Mouse (Mus musculus): ENCODE results near the gene Dnaaf1. TPM values are rescaled to one million over a fixed set of nuclear protein-coding genes. Genes with fewer than 3 reads are reported as not detected.

The Dnaaf1 gene
- polyA plus RNA-seq, 1 experiment from 2014 or later, result 0.19 TPM

GRCm38 (mm10) chr8:119620116-119620840 is 45.2 kb downstream of the Dnaaf1 start:
- Histone ChIP-seq H3K27me3 (ENCODE audit: control insufficient read depth, insufficient read depth, low read length) (no peaks in the 10 kb centered on the region), H3K36me3 (ENCODE audit: control insufficient read depth, insufficient read depth, low read length) (no peaks in the 10 kb centered on the region), H3K4me2 (replicated peaks; ENCODE audit: low read depth, low read length) (no peak overlapping the region), H3K9me3 (ENCODE audit: control insufficient read depth, low read depth, low read length) (no peaks in the 10 kb centered on the region), H3K27ac (ENCODE audit: low read length) (no peak overlapping the region), H3K9ac (replicated peaks; ENCODE audit: low read depth, low read length) (no peak overlapping the region), H3K4me3 (ENCODE audit: low read depth, low read length) (no peak overlapping the region), H3K4me1 (ENCODE audit: control insufficient read depth, insufficient read depth, low read length) (no peaks in the 10 kb centered on the region)
- no peak for ATAC-seq (ENCODE audit: insufficient number of reproducible peaks, insufficient read depth, low FRiP score, low read depth)
- 57% methylated on average over 6 of the region's 6 CpGs for WGBS

- no peak for ATAC-seq (ENCODE audit: insufficient number of reproducible peaks, insufficient read depth, low FRiP score, low read depth)
- no peak overlapping the region for H3K9ac ChIP-seq (replicated peaks; ENCODE audit: low read depth, low read length)
- H3K4me2 ChIP-seq (replicated peaks; ENCODE audit: low read depth, low read length), result no peak overlapping the region
- H3K27ac ChIP-seq (ENCODE audit: low read length), result no peak overlapping the region
- no peaks in the 10 kb centered on the region for H3K27me3 ChIP-seq (ENCODE audit: control insufficient read depth, insufficient read depth, low read length)
- H3K9me3 ChIP-seq (ENCODE audit: control insufficient read depth, low read depth, low read length), result no peaks in the 10 kb centered on the region
- no peaks in the 10 kb centered on the region for H3K36me3 ChIP-seq (ENCODE audit: control insufficient read depth, insufficient read depth, low read length)
- no peak overlapping the region for H3K4me3 ChIP-seq (ENCODE audit: low read depth, low read length)
- 81% methylated on average over 14 of the region's 14 CpGs for WGBS
- H3K4me1 ChIP-seq (ENCODE audit: control insufficient read depth, insufficient read depth, low read length), result no peaks in the 10 kb centered on the region
Observed at GRCm38 (mm10) chr8:119620848-119621465, 45.9 kb downstream of the Dnaaf1 start.

GRCm38 (mm10) chr8:119622555-119622954 is 47.5 kb downstream of the Dnaaf1 start:
- H3K36me3 ChIP-seq (ENCODE audit: control insufficient read depth, insufficient read depth, low read length), result no peaks in the 10 kb centered on the region
- H3K4me3 ChIP-seq (ENCODE audit: low read depth, low read length), result no peak overlapping the region
- no peak for ATAC-seq (ENCODE audit: insufficient number of reproducible peaks, insufficient read depth, low FRiP score, low read depth)
- no peak overlapping the region for H3K4me2 ChIP-seq (replicated peaks; ENCODE audit: low read depth, low read length)
- 56% methylated on average over 4 of the region's 4 CpGs for WGBS
- no peak overlapping the region for H3K27ac ChIP-seq (ENCODE audit: low read length)
- no peaks in the 10 kb centered on the region for H3K9me3 ChIP-seq (ENCODE audit: control insufficient read depth, low read depth, low read length)
- peaks cover under 1% of the 10 kb centered on the region; the same call in 1 of the 2 replicates for H3K4me1 ChIP-seq (ENCODE audit: control insufficient read depth, insufficient read depth, low read length)
- H3K27me3 ChIP-seq (ENCODE audit: control insufficient read depth, insufficient read depth, low read length), result no peaks in the 10 kb centered on the region
- H3K9ac ChIP-seq (replicated peaks; ENCODE audit: low read depth, low read length), result no peak overlapping the region

- H3K27me3 ChIP-seq (ENCODE audit: control insufficient read depth, insufficient read depth, low read length), result no peaks in the 10 kb centered on the region
- WGBS, result 80% methylated on average over 8 of the region's 8 CpGs
- ATAC-seq (ENCODE audit: insufficient number of reproducible peaks, insufficient read depth, low FRiP score, low read depth), result no peak
Observed at GRCm38 (mm10) chr8:119623061-119623460, 48.0 kb downstream of the Dnaaf1 start.

GRCm38 (mm10) chr8:119623744-119624143 is 48.7 kb downstream of the Dnaaf1 start:
- Histone ChIP-seq H3K9ac (replicated peaks; ENCODE audit: low read depth, low read length) (no peak overlapping the region), H3K36me3 (ENCODE audit: control insufficient read depth, insufficient read depth, low read length) (no peaks in the 10 kb centered on the region), H3K27me3 (ENCODE audit: control insufficient read depth, insufficient read depth, low read length) (no peaks in the 10 kb centered on the region), H3K4me3 (ENCODE audit: low read depth, low read length) (no peak overlapping the region), H3K4me1 (ENCODE audit: control insufficient read depth, insufficient read depth, low read length) (peaks cover 3% of the 10 kb centered on the region; the same call in 1 of the 2 replicates), H3K9me3 (ENCODE audit: control insufficient read depth, low read depth, low read length) (no peaks in the 10 kb centered on the region), H3K4me2 (replicated peaks; ENCODE audit: low read depth, low read length) (no peak overlapping the region), H3K27ac (ENCODE audit: low read length) (no peak overlapping the region)
- no peak for ATAC-seq (ENCODE audit: insufficient number of reproducible peaks, insufficient read depth, low FRiP score, low read depth)
- 73% methylated on average over 1 of the region's 1 CpGs for WGBS

More at GRCm38 (mm10) chr8:119623061-119623460, 48.0 kb downstream of the Dnaaf1 start:
- Histone ChIP-seq H3K4me2 (replicated peaks; ENCODE audit: low read depth, low read length) (no peak overlapping the region), H3K27ac (ENCODE audit: low read length) (no peak overlapping the region), H3K4me3 (ENCODE audit: low read depth, low read length) (no peak overlapping the region), H3K36me3 (ENCODE audit: control insufficient read depth, insufficient read depth, low read length) (no peaks in the 10 kb centered on the region), H3K9ac (replicated peaks; ENCODE audit: low read depth, low read length) (no peak overlapping the region), H3K9me3 (ENCODE audit: control insufficient read depth, low read depth, low read length) (no peaks in the 10 kb centered on the region), H3K4me1 (ENCODE audit: control insufficient read depth, insufficient read depth, low read length) (peaks cover 3% of the 10 kb centered on the region; the same call in 1 of the 2 replicates)

- WGBS, result 84% methylated on average over 7 of the region's 7 CpGs
- no peak for ATAC-seq (ENCODE audit: insufficient number of reproducible peaks, insufficient read depth, low FRiP score, low read depth)
- Histone ChIP-seq H3K4me1 (ENCODE audit: control insufficient read depth, insufficient read depth, low read length) (peaks cover 3% of the 10 kb centered on the region; the same call in 1 of the 2 replicates), H3K27me3 (ENCODE audit: control insufficient read depth, insufficient read depth, low read length) (no peaks in the 10 kb centered on the region), H3K4me3 (ENCODE audit: low read depth, low read length) (no peak overlapping the region), H3K4me2 (replicated peaks; ENCODE audit: low read depth, low read length) (no peak overlapping the region), H3K36me3 (ENCODE audit: control insufficient read depth, insufficient read depth, low read length) (no peaks in the 10 kb centered on the region), H3K27ac (ENCODE audit: low read length) (no peak overlapping the region), H3K9me3 (ENCODE audit: control insufficient read depth, low read depth, low read length) (no peaks in the 10 kb centered on the region), H3K9ac (replicated peaks; ENCODE audit: low read depth, low read length) (no peak overlapping the region)
Observed at GRCm38 (mm10) chr8:119624916-119625315, 49.9 kb downstream of the Dnaaf1 start.

- WGBS, result 75% methylated on average over 22 of the region's 22 CpGs
Observed at GRCm38 (mm10) chr8:119625788-119626187, 50.8 kb downstream of the Dnaaf1 start.

GRCm38 (mm10) chr8:119627199-119627598 is 52.2 kb downstream of the Dnaaf1 start:
- 93% methylated on average over 7 of the region's 7 CpGs for WGBS
- no peak for ATAC-seq (ENCODE audit: insufficient number of reproducible peaks, insufficient read depth, low FRiP score, low read depth)
- Histone ChIP-seq H3K36me3 (ENCODE audit: control insufficient read depth, insufficient read depth, low read length) (no peaks in the 10 kb centered on the region), H3K9ac (replicated peaks; ENCODE audit: low read depth, low read length) (no peak overlapping the region), H3K9me3 (ENCODE audit: control insufficient read depth, low read depth, low read length) (no peaks in the 10 kb centered on the region), H3K4me2 (replicated peaks; ENCODE audit: low read depth, low read length) (no peak overlapping the region), H3K27ac (ENCODE audit: low read length) (no peak overlapping the region), H3K27me3 (ENCODE audit: control insufficient read depth, insufficient read depth, low read length) (no peaks in the 10 kb centered on the region), H3K4me3 (ENCODE audit: low read depth, low read length) (no peak overlapping the region), H3K4me1 (ENCODE audit: control insufficient read depth, insufficient read depth, low read length) (peaks cover 3% of the 10 kb centered on the region; the same call in 1 of the 2 replicates)

More at GRCm38 (mm10) chr8:119625788-119626187, 50.8 kb downstream of the Dnaaf1 start:
- peaks cover 3% of the 10 kb centered on the region; the same call in 1 of the 2 replicates for H3K4me1 ChIP-seq (ENCODE audit: control insufficient read depth, insufficient read depth, low read length)
- H3K27ac ChIP-seq (ENCODE audit: low read length), result no peak overlapping the region
- H3K4me3 ChIP-seq (ENCODE audit: low read depth, low read length), result no peak overlapping the region
- ATAC-seq (ENCODE audit: insufficient number of reproducible peaks, insufficient read depth, low FRiP score, low read depth), result no peak
- H3K9me3 ChIP-seq (ENCODE audit: control insufficient read depth, low read depth, low read length), result no peaks in the 10 kb centered on the region
- H3K4me2 ChIP-seq (replicated peaks; ENCODE audit: low read depth, low read length), result no peak overlapping the region
- H3K27me3 ChIP-seq (ENCODE audit: control insufficient read depth, insufficient read depth, low read length), result no peaks in the 10 kb centered on the region
- no peaks in the 10 kb centered on the region for H3K36me3 ChIP-seq (ENCODE audit: control insufficient read depth, insufficient read depth, low read length)
- H3K9ac ChIP-seq (replicated peaks; ENCODE audit: low read depth, low read length), result no peak overlapping the region

Data from stomach, embryonic 14.5 days (tissue).